Mouse (Mus musculus): ENCODE measurements at regions not wholly inside any gene's neighbourhood (a gene's known extent, or its start where the extent isn't known, plus 50 kb on each side); places are given as distances from the start of the nearest gene placed in this dataset.

DNA sequence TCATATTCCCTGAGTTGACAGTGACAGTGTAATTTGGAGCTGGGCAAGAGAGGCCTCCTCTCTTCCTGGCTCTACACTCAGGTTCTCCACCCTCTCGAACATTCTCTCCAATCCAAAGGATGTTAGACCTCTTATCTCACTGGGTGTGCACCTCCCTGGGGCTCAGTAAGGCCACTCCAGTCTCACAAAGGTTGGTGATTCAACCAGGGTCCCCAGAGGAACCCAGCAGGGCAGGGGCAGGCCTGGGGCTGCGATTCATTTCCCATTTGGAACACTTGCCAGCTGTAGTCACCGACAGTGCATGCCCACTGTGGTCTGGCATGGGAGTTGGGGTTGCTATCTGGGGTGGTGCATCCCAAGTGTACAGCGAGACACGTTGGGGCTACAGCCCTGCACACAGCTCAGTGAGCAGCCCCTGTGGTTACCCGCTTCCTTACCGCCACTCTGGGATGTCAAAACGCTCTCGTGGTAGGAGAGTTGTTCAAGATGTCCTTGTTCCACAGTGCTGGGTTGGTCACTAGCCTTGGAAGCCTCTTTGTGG is 94.7 kb upstream of the 1600014C23Rik start:
- in situ Hi-C loops (cut with MboI, MseI): no loop called here

DNA sequence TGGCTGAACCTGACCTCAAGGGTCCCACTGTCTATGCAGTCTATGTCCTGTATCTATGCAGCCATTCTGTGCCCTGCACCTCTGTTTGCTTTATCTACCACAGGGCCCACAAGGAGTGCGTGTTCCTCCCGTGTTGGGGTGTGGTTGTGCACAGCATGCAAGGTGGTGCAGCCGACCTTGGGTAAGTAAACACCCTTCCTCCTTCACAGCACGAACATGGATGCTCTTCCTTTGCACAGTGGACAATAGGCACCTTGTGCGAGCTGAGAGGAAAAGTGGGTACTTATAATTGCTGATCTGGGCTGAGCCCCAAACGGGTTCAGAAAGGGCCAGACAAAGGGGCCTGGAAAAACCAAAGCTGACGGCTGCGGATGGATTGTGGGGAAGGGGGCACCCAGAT is 91.3 kb upstream of the 1600014C23Rik start:
- in situ Hi-C loops (cut with MboI, MseI): no loop called here

DNA sequence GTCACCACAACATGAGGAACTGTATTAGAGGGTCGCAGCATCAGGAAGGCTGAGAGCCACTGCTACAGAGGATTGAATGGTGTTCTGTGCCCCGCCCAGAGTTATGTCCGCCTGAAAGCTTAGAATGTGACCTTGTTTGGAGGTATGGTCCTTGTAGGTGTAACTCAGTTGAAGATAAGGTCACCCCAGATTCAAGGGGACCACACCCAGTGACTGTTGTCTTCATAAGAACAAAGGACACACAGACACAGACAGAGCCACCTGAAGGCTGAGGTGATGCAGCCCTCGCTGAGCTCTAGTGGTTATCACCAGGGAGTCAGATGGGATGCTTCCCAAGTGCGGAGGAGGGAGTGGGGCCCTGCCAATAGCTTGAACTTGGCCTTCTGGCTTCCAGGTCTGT is 89.9 kb upstream of the 1600014C23Rik start:
- in situ Hi-C loops (cut with MboI, MseI): no loop called here

DNA sequence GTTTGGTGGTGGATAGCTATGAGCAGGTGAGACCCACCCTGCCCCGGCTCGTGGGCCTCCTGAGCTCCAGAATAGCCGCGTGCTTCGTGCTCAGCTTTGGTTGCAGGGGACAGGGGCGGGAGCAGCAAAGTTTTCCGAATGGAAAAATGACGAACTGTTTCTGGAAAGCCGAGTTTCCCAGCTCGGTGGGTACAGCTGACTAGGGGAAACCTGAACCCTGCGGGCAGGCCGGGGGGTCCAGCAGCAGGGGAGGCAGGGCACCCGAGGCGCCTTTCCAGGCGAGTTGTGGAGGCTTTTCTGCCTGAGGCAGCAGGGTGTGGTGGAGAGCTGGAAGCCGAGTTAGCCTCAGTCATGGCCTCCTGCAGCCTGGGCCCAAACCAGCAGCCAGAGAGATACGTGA is 88.8 kb upstream of the 1600014C23Rik start:
- in situ Hi-C loops (cut with MboI, MseI): no loop called here

DNA sequence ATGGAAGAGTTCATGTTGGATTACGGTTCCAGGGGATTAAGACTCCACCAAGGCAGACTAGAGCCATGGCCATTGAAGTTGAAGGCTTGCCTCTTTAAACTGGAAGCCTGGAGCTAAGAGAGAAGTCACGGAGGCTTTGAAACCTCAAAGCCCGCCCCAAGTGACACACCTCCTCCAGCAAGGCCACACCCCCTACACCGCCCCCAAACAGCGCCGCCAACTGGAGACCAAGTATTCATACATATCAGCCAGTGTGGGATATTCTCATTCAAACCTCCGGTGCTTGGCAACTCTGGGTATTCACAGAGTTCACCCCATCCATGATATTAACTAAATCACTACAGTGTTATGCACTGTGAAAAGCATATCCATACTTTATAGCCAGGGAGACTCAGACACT is 87.7 kb upstream of the 1600014C23Rik start:
- in situ Hi-C loops (cut with MboI, MseI): no loop called here

DNA sequence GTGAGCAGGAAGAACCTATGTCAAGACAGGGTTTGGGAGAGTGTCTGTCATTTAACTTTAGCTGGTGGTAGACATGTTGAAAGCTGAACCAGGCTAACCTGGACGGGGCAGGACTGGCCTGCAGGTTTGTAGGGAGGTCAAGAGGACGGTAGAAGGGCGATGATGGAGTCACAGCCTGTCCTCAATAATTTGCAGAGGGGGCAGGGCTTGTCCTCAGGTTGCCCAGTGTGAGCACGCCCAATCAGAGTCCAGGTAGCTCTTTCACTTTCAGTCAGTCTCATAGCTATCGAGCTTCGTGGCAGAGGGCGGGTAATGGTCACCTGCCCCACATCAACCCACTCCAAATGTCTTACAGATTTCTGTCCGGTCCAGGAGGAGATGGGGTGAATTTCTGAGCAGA is 85.5 kb upstream of the 1600014C23Rik start:
- in situ Hi-C loops (cut with MboI, MseI): no loop called here

DNA sequence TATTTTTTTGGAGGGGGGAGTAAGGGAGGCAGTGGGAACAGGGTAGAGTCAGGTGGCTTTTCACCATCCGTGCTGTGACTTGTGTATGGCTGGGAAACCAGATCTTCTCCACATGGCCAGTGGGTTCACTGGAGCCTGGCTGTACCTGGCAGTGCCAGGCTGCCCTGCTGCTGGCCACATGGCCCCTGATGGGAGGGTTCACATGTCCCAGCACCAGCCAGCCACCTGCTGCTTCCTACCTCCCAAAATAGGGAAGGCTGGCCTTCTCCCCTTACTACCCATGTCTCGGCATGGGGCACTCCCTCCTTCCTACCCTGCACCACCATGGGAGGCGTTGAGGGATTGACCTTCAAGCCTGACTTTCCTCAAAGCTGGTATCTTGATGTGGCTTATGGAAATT is 82.9 kb upstream of the 1600014C23Rik start:
- in situ Hi-C loops (cut with MboI, MseI): no loop called here

DNA sequence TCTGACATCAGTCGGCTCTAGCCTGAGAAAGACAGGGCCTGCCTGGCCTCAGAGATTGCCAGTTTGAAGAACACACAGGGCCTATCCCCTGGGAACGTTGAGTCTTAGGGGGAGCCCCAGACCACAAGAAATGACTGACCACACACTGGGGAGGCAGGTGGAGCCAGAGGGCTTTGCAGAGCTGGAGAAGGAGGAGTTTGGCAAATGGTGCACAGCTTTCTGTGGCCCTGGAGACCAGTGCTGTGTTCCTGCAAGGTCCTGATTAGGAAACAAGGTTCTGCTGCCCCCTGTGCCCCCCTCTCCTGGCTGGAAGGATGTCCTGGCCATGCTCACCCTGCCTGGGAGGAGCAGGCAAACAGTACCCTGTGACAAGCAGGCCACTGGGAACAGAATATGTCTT is 82.2 kb upstream of the 1600014C23Rik start:
- in situ Hi-C loops (cut with MboI, MseI): no loop called here

DNA sequence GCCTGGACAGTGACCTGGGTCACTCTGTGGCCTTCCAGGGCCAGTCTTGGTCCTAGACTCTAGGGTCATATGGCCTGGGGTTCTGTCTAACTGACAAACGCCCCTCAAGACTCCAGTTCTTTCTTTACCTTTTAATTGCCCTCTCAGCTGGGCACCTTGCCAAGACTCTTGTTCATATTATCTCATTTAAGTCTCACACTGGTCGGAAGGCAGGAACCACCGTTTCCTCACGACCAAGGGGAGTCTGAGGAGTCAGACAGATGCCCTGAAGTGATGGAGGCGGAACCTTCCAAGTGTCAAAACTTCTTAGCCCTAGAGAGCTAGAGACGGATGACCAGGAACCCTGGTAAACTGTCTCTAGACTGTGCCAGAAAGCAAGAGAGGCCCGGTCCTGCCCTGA is 81.7 kb upstream of the 1600014C23Rik start:
- in situ Hi-C loops (cut with MboI, MseI): no loop called here

DNA sequence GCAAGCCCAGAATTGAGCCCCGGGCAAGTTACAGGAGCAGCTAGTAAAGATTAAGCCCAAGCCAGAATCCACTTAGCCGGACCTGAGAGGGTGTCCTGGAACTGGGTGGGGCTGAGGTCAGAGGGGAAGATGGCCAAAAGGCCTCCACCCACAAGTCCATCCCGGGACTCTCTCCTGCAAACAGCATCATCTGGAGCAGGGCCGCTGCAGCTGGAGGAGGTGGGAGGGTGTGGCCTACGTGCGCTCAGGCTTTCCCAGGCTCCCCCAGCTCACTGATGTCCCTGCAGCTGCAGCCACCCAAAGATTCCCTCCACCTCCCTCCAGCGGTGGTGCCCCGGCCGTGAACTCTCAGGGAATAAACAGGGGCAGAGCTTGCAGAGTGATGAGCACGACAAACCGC is 80.9 kb upstream of the 1600014C23Rik start:
- in situ Hi-C loops (cut with MboI, MseI): no loop called here

DNA sequence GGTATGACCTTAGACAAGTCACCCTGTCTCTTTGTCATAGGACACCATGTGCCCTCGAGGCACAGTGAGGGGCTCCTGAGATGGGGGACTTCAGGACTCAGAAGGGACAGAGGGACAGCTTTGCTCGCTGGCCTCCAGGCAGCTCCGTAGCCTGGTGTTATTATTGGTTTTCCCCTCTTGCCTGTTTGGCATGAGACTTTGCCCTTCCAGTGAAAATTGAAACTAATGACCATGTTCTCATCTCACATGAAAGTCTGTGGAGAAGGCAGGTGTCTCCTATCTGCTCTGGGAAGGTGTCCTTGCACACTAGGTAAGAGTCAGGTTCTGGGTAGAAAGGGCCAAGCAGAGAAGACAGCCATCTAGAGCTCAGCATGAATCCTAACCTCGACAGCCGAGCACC is 80.3 kb upstream of the 1600014C23Rik start:
- in situ Hi-C loops (cut with MboI, MseI): no loop called here

DNA sequence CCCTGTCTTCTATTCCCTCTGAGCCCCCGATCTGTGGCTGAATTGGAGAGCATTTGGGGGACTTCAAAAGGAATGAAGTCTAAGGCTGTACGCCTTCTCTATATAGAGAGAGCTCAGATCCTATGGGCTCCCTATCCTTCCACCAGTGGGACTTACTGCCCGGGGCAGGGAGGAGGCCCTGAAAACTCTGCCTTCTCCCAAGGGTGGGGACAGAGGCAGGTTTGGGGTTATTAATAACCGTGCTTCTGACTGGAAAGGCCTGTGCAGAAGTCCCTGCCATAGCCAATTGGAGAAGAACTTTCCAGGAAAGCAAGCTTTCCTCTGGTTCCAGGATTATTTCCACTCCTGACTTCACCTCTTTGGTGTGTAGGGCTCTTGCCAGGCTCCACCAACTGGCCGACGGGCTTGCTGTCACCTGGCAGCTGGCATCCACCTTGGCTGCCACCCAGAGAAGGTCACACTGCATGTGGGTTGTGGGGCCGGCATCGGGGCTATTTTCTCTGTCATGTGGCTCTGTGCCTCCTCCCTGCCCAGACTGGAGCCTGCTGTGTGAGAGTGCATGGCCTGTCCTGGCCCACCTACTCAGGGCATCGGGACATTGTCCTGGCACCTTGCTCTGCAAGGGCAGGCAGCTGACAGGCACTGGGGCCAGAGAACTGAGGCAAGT is 78.8 kb upstream of the 1600014C23Rik start:
- in situ Hi-C loops (cut with MboI, MseI): no loop called here

DNA sequence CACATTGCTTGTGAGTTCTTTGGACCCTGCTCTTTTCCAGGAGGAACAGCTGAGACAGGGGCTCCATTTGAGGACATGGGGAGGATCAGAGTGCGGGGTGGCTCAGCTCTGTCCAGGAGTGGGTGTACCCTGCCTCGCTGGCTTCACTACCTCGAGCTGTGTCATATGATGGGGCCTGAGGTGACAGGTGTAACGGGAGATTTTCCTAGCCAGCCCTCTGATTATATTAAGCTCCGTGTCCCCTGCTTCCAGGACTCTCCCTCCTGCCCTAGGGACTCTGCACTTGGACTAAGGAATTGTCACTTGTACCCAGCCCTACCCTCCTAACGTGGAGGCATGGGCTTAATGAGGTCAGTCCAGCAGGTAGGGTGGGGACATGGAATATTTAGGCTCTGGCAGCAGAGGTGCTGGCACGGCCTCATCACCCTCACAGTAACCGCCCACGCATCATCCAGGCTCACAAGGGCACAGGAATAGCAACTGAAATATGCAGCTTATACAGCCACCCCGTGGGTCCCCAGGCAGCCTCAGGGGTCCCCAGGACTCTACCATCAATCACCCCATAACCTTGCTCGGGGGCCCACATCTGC is 78.1 kb upstream of the 1600014C23Rik start:
- in situ Hi-C loops (cut with MboI, MseI): no loop called here

DNA sequence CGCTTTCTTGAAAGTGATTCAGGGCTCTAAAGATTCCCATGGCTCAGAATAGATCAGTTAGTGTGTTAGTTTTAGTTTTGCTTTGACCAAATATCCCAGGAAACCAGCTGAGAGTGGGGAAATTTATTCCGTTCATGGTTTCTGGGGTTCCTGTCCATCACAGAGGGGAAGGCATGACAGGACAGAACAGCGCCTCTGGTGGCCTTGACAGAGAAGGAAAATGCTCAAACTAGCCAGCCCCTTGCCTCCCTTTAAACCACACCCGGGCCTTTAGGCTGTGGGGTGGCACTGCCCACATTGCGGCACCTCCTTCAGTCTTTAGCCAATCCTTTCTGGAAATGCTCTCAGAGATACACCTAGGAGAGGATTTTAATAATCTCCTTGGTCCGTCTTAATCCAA is 76.1 kb upstream of the 1600014C23Rik start:
- in situ Hi-C loops (cut with MboI, MseI): no loop called here

DNA sequence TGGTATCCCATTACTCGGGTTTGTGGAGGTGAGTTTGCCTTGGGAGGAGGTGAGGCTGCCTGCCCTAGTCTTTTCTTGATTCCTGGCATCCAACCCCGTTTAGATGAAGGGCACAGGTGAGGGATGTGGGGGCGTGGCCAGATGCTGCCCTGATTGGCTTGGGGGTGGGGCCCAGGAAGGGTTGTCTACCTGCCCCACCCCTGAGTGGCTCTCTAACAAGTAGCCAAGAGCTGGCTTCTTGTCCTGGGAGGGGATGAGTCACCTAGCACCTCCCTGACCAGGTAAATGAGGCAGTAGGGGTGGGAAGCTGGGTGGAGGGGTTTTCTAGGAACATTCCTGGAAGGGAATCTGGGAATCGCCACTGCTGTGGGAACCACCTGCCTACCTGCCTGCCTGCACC is 74.7 kb upstream of the 1600014C23Rik start:
- in situ Hi-C loops (cut with MboI, MseI): no loop called here

DNA sequence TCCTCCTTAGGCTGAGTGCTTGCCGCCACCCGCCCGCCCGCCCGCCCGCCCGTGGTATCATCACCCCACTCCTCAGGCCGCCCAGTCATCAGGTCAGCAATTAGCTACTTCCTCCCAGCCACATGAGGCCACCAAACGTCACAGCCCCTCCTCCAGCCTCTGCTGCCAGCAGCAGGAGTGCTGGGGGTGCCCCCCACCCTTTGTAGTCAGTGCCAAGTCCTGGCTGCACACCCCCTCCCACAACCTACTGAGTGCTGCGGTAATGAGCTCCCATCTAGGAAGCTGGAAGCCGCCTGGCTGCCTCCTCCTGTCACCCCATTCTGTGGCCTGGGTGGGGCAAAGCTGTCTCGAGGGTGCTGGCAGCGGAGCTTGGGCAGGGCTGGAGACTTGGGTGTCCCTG is 73.8 kb upstream of the 1600014C23Rik start:
- in situ Hi-C loops (cut with MboI, MseI): no loop called here

DNA sequence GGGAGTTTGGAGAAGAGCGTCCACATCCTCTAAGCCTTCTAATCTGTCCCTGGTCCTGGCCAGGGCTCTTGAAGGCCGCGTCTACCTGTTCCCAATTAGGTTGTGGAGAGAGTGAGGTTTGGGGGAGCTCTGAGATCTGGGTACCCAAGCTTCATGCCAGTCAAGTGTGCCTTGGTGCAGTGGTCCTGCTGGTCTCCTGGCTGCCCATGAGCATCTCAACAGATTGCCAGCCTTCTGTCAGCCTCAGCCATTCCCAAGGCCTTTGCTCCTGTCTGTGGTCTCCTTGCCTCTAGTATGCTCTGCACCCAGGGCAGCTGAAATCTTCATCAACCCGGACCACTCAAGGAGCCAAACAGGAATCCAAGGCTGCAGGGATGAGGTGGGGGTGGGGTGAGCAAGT is 73.2 kb upstream of the 1600014C23Rik start:
- in situ Hi-C loops (cut with MboI, MseI): no loop called here

DNA sequence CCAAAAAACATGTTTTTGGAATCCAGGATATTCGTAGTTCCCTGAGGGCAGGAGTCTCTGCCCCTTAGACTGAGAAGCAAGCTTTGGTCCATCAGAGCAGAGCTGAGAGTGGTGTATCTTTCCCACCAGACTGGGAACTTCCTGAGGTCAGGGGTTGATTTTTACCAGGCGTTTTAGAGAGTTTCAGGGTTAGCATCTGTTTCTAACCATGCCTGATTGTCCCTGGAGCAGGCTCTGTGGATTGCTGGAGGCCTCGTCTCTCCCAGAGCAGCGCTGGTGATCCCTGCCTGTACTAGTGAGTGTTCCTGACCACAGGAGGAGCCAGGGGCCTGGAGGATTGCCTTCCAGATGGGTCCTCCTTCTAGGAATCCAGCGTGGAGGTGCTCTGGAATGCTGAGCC is 72.8 kb upstream of the 1600014C23Rik start:
- in situ Hi-C loops (cut with MboI, MseI): no loop called here

DNA sequence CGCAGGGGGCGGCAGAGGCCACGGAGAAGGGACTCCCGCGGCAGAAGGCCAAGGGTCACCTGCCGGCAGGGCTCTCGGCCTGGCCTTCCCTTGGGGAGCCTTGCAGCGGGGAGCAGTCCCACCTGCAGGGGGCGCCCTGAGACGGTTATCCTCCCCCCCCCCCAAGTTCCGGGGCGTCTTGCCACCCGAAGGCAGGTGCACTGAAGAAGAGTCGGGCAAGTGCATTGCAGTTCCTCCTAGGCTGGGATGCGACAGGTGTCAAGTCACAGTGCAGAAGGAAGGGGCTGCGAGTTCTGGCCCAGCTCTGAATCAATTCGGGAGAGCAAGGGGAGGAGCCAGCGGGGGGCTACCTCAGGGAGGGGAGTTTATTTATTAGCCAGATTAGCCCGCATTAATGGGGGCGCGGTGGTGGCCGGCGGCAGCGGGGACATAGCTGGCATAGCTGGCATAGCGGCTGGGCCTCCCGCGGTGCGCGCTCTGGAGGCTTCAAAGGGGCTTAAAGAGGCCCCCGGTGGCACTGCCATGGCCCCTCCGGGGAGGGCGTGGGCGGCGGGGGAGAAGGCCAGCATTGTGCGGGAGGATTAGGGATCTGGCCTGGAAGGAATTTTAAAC is 71.9 kb upstream of the 1600014C23Rik start:
- in situ Hi-C loops (cut with MboI, MseI): no loop called here

DNA sequence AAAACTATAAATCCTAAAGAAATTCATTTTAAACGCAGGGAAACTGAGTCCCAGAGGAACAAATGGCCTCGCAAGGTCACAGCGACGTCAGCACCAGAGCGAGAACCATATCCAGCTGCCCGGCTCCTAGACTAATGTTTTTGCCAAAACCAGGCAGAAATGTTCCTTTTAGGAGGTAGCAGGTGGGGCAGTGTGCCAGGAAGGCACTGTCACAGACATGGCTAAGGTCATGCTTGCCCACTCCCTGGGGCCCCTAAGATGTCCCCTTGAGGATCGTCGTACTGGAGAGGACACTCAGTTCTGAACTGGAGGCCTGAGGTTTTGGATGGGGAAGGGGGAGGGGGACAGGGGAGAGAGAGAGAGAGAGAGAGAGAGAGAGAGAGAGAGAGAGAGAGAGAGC is 69.7 kb upstream of the 1600014C23Rik start:
- in situ Hi-C loops (cut with MboI, MseI): no loop called here

DNA sequence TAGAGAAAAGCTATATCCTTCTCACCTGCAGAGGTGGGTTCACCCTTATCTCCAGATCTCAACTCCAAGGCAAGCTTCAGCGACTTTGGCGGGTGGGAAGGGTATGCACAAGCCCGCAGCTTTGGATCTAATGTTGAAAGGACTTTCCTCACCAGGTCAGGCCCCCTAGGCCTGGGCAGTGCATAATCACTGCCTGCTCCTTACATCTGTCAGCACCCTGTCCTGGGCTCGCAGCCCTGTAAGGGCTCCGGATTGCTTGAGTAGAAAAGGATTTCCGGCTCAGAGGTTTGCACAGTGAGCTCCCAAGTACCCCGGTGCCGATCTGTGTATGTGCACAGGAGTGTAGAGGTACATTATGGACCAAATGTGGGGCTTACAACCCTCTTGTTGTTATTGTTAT is 68.8 kb upstream of the 1600014C23Rik start:
- in situ Hi-C loops (cut with MboI, MseI): no loop called here

DNA sequence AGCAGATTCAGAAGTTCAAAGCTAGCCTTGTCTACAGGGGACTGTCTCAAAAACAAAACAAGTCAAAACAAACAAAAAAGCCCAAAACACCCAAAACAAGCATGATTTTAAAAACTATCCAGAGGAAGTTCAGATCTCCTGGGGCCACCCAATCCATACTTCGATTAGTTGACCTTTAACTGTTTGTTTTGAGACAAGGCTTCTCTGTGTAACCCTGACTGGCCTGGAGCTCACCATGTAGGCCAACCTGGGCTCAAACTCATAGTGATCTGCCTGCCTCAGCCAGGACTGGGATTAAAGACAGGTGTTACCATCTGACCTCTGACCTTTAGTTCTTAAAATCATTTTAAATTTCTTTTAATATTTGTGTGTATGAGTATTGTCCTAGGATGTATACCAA is 66.1 kb upstream of the 1600014C23Rik start:
- in situ Hi-C loops (cut with MboI, MseI): loop anchor here in 1 of 2 experiments (5.0 to 10.0 kb wide), 2 partner anchors 52 to 985 kb away; partner anchors contain the start of gene Runx2

DNA sequence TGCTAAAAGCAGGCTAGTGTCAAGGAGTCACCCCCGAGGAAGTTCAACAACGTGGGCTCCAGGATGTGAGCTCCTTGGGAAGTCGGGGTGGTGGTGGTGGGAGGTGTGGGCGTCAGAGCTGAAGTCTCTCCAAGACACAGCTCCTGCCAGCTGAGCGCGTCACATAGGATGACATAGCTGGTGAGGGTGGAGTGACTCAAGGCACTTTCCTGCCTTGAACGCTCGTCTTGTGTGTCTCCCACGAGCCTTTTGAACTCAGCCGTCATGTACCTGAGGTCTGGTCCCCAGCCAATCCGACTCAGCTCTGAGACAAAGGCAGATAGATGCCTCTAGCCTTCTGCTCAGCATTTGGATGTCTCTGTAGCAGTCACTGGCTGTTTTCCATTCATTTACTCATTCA is 65.4 kb upstream of the 1600014C23Rik start:
- in situ Hi-C loops (cut with MboI, MseI): loop anchor here in 1 of 2 experiments (5.0 to 10.0 kb wide), 2 partner anchors 52 to 984 kb away; partner anchors contain the start of gene Runx2

Measured in T-helper 17 cell (primary cell).